Mouse (Mus musculus): ENCODE measurements around the gene Fbxo24. TPM values are rescaled to one million over a fixed set of nuclear protein-coding genes. Genes with fewer than 3 reads are reported as not detected.

The Fbxo24 gene
- polyA plus RNA-seq, 1 experiment from 2014 or later: 0.21 TPM

- Histone ChIP-seq H3K27me3 (no peaks in the 10 kb centered on the region), H3K36me3 (no peaks in the 10 kb centered on the region), H3K9me3 (no peaks in the 10 kb centered on the region), H3K4me2 (no peak overlapping the region), H3K4me1 (peaks cover 25% of the 10 kb centered on the region), H3K4me3 (no peak overlapping the region), H3K9ac (no peak overlapping the region), H3K27ac (no peak overlapping the region)
- WGBS: 72% methylated on average over 2 of the region's 2 CpGs
- ATAC-seq (ENCODE audit: borderline replicate concordance, extremely low read depth, low FRiP score, low TSS enrichment): no peak
Measured at GRCm38 (mm10) chr5:137598100-137598826, 30.5 kb downstream of the Fbxo24 start.

DNA sequence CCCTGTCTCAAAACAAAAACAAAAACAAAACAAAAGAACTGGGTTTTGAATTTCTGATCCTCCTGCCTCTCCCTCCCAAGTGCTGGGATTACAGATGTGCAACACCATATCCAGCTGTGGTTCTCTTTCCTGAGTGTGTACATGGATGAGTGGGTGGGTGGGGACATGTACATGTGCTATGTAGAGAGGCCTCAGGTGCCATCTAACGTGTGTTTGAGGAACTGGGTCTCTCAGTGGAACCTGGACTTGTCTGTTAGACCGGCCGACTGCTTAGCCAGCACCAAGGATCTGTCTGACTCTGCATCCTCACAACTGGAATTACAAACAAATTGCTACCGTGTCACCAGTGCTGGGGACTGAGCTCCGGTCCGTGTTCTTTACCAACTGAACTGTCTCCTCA, 31.2 kb downstream of the Fbxo24 start:
- H3K27ac ChIP-seq: no peak overlapping the region
- H3K4me1 ChIP-seq: peaks cover 23% of the 10 kb centered on the region
- H3K4me2 ChIP-seq: no peak overlapping the region
- no peak overlapping the region for H3K4me3 ChIP-seq
- H3K9ac ChIP-seq: no peak overlapping the region
- ATAC-seq (ENCODE audit: borderline replicate concordance, extremely low read depth, low FRiP score, low TSS enrichment): no peak
- no peaks in the 10 kb centered on the region for H3K27me3 ChIP-seq
- WGBS: 90% methylated on average over 6 of the region's 6 CpGs
- H3K36me3 ChIP-seq: no peaks in the 10 kb centered on the region
- H3K9me3 ChIP-seq: no peaks in the 10 kb centered on the region

DNA sequence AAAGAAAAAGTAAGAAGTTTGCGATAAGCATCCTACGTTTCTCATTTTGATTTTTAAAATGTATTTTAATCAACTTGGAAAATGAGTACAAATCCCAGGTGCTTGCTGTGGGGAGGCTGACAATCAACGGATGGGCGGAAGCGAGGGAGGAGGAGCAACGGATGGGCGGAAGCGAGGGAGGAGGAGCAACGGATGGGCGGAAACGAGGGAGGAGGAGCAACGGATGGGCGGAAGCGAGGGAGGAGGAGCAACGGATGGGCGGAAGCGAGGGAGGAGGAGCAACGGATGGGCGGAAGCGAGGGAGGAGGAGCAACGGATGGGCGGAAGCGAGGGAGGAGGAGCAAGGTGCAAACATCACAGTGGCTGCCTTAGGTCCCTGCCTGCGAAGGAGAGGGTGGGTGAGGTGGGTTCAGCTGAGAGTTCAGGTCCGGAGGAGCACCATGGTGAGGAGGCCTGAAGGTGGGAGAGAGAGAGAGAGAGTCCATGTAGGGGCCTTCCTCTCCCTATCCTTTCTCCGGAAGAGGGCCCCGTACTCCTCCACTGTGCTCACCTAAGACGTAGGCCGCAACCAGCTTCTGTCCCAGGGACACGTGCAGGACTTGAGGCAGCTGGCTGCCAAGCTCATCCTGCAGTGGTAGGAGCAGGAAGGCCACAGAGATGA, 32.1 kb downstream of the Fbxo24 start:
- peak overlapping the region; percentile 15; the same call in 1 of the 2 replicates for H3K4me3 ChIP-seq
- no peaks in the 10 kb centered on the region for H3K36me3 ChIP-seq
- H3K4me1 ChIP-seq: peaks cover 19% of the 10 kb centered on the region
- H3K9me3 ChIP-seq: no peaks in the 10 kb centered on the region
- H3K9ac ChIP-seq: no peak overlapping the region
- H3K27me3 ChIP-seq: no peaks in the 10 kb centered on the region
- 33% methylated on average over 30 of the region's 30 CpGs for WGBS
- peak overlapping the region; percentile 42; the same call in 1 of the 2 replicates for H3K27ac ChIP-seq
- no peak for ATAC-seq (ENCODE audit: borderline replicate concordance, extremely low read depth, low FRiP score, low TSS enrichment)
- peak overlapping the region; percentile 39 for H3K4me2 ChIP-seq

DNA sequence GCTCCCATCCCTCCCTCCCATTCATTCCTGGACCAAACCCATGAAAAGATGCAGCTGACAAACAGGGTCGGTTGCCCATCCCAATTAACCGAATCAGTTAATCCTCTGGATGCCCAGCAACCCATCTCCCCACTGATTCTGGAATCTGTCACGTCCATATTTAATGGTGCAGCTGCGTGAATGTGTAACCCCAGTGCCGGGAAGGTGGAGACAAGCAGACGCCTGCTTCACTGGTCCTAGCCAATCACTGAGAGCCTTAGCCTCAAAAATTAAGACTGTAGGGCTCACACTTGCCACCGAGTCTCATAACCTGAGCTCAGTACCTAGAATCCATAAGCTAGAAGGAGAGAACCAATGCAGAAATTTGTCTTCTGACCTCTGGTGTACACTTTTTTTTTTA, 32.9 kb downstream of the Fbxo24 start:
- no peak overlapping the region for H3K4me2 ChIP-seq
- no peaks in the 10 kb centered on the region for H3K36me3 ChIP-seq
- H3K9me3 ChIP-seq: no peaks in the 10 kb centered on the region
- H3K27me3 ChIP-seq: no peaks in the 10 kb centered on the region
- no peak overlapping the region for H3K27ac ChIP-seq
- ATAC-seq (ENCODE audit: borderline replicate concordance, extremely low read depth, low FRiP score, low TSS enrichment): no peak
- 77% methylated on average over 7 of the region's 7 CpGs for WGBS
- H3K4me3 ChIP-seq: no peak overlapping the region
- no peak overlapping the region for H3K9ac ChIP-seq
- peaks cover 19% of the 10 kb centered on the region for H3K4me1 ChIP-seq

DNA sequence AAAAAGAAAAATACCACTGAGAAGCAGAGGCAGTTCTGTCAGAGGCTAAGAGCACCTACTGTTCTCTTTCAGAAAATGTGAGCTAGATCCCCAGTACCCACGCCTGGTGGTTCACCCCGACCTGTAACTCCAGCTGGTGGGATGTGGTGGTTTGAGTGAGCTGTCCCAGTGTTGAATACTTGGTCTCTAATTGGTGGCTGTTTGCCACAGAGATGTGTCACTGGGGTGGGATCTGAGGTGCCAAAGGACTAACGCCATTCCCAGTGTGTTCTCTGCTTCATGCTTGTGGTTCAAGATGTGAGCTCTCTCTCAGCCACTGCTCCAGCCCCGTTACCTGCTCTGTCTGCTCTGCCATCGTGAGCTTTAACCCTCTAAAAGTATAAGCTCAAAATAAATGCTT, 38.3 kb downstream of the Fbxo24 start:
- no peak for ATAC-seq (ENCODE audit: borderline replicate concordance, extremely low read depth, low FRiP score, low TSS enrichment)
- 72% methylated on average over 5 of the region's 5 CpGs for WGBS
- no peak overlapping the region for H3K4me2 ChIP-seq

DNA sequence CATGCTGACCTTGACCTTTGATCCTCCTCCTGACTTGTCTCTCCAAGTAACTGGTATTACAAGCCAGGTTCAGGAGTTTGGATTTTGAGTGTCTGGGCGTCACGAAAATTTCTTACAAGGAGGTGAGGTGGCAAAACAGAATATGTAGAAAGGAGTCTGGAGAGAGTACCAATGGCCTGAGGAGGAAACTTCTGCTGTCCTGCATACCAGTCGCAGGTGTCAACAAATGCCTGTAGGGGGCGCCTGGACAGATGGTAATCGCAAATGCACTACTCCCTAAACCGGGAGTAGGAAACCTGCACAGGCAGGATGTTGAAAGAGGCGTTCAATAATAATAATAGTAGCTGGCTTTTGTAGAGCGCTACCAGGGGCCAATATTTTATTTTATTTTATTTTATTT, 43.8 kb downstream of the Fbxo24 start:
- no peaks in the 10 kb centered on the region for H3K36me3 ChIP-seq
- no peak for ATAC-seq (ENCODE audit: borderline replicate concordance, extremely low read depth, low FRiP score, low TSS enrichment)
- no peak overlapping the region for H3K27ac ChIP-seq
- 33% methylated on average over 8 of the region's 8 CpGs for WGBS
- H3K9me3 ChIP-seq: no peaks in the 10 kb centered on the region
- H3K4me1 ChIP-seq: peaks cover 11% of the 10 kb centered on the region
- H3K27me3 ChIP-seq: peaks cover 19% of the 10 kb centered on the region; the same call in 1 of the 2 replicates
- H3K4me2 ChIP-seq: no peak overlapping the region
- no peak overlapping the region for H3K9ac ChIP-seq
- no peak overlapping the region for H3K4me3 ChIP-seq

More for the DNA sequence above, 38.3 kb downstream of the Fbxo24 start:
- Histone ChIP-seq H3K36me3 (no peaks in the 10 kb centered on the region), H3K27me3 (no peaks in the 10 kb centered on the region), H3K9me3 (no peaks in the 10 kb centered on the region), H3K4me1 (no peaks in the 10 kb centered on the region), H3K9ac (no peak overlapping the region), H3K4me3 (no peak overlapping the region), H3K27ac (no peak overlapping the region)

- Histone ChIP-seq H3K4me1 (peaks cover 11% of the 10 kb centered on the region), H3K27ac (no peak overlapping the region), H3K4me3 (peak overlapping the region; percentile 36), H3K36me3 (no peaks in the 10 kb centered on the region), H3K9me3 (no peaks in the 10 kb centered on the region), H3K4me2 (peak overlapping the region; percentile 65), H3K9ac (peak overlapping the region; percentile 19; the same call in 1 of the 2 replicates), H3K27me3 (peaks cover 19% of the 10 kb centered on the region; the same call in 1 of the 2 replicates)
- 10% methylated on average over 27 of the region's 27 CpGs for WGBS
- ATAC-seq (ENCODE audit: borderline replicate concordance, extremely low read depth, low FRiP score, low TSS enrichment): peak; percentile 60
Measured at GRCm38 (mm10) chr5:137583670-137584169, 45.1 kb downstream of the Fbxo24 start.

GRCm38 (mm10) chr5:137582702-137583101, 46.1 kb downstream of the Fbxo24 start:
- peak overlapping the region; percentile 65; the same call in 1 of the 2 replicates for H3K4me2 ChIP-seq
- WGBS: 23% methylated on average over 8 of the region's 8 CpGs
- no peaks in the 10 kb centered on the region for H3K36me3 ChIP-seq
- H3K4me1 ChIP-seq: peaks cover 11% of the 10 kb centered on the region
- H3K9me3 ChIP-seq: no peaks in the 10 kb centered on the region
- peaks cover 19% of the 10 kb centered on the region; the same call in 1 of the 2 replicates for H3K27me3 ChIP-seq
- H3K4me3 ChIP-seq: no peak overlapping the region
- H3K27ac ChIP-seq: no peak overlapping the region
- ATAC-seq (ENCODE audit: borderline replicate concordance, extremely low read depth, low FRiP score, low TSS enrichment): no peak
- H3K9ac ChIP-seq: no peak overlapping the region

DNA sequence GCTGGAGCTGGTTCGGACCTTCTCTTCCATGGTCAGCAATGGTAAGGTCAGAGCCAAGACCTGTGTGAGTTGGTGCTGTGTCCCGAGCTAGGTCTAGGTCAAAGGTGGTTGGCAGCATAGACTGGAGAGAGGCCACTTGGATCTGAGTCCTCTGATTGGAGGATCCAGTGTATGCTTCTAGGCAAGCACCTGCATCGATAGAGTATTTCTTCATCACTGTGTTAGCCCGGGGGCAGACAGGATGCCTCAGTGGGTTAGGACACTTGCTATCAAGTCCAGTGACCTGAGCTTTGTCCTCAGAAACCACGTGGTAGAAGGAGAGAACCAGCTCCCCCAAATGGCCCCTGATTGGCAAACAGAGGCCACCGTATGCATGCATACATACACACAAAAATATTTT, 48.6 kb downstream of the Fbxo24 start:
- 65% methylated on average over 6 of the region's 6 CpGs for WGBS

DNA sequence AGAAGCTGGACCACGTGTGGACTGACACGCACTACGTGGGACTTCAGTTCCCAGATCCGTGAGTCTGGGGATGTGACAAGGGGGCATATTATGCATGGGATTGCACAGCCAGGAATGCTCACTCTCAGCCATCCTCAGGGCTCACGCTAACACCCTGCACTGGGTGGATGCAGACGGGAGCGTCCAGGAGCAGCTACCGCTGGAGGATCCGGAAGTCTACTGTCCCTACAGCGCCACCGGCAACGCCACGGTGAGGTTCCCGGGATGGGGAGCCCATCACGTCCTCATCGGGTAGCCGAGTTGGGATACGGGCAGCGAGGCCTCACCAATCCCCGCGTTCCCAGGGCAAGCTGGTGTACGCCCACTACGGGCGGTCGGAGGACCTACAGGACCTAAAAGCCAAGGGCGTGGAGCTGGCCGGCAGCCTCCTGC, 54.3 kb downstream of the Fbxo24 start:
- Histone ChIP-seq H3K4me2 (peak overlapping the region; percentile 50), H3K27me3 (peaks cover 7% of the 10 kb centered on the region), H3K4me3 (peak overlapping the region; percentile 15), H3K27ac (no peak overlapping the region), H3K4me1 (0 out of 2 replicates have a peak, but pooled peaks cover 3% of the 10 kb centered on the region), H3K9me3 (no peaks in the 10 kb centered on the region), H3K36me3 (no peaks in the 10 kb centered on the region), H3K9ac (no peak overlapping the region)
- no peak for ATAC-seq (ENCODE audit: borderline replicate concordance, extremely low read depth, low FRiP score, low TSS enrichment)
- WGBS: 6% methylated on average over 27 of the region's 27 CpGs

More for the DNA sequence above, 48.6 kb downstream of the Fbxo24 start:
- Histone ChIP-seq H3K9me3 (no peaks in the 10 kb centered on the region), H3K36me3 (no peaks in the 10 kb centered on the region), H3K27me3 (peaks cover 19% of the 10 kb centered on the region; the same call in 1 of the 2 replicates), H3K4me2 (no peak overlapping the region), H3K9ac (no peak overlapping the region), H3K27ac (no peak overlapping the region), H3K4me1 (peaks cover 11% of the 10 kb centered on the region), H3K4me3 (no peak overlapping the region)
- no peak for ATAC-seq (ENCODE audit: borderline replicate concordance, extremely low read depth, low FRiP score, low TSS enrichment)

GRCm38 (mm10) chr5:137570691-137571586, 57.9 kb downstream of the Fbxo24 start:
- H3K9me3 ChIP-seq: no peaks in the 10 kb centered on the region
- no peak overlapping the region for H3K27ac ChIP-seq
- no peak overlapping the region for H3K4me3 ChIP-seq
- ATAC-seq (ENCODE audit: borderline replicate concordance, extremely low read depth, low FRiP score, low TSS enrichment): peak; percentile 48; the same call in 1 of the 2 replicates
- no peak overlapping the region for H3K9ac ChIP-seq
- H3K4me2 ChIP-seq: no peak overlapping the region
- WGBS: 68% methylated on average over 17 of the region's 17 CpGs
- 0 out of 2 replicates have a peak, but pooled peaks cover 9% of the 10 kb centered on the region for H3K4me1 ChIP-seq
- peaks cover 7% of the 10 kb centered on the region for H3K27me3 ChIP-seq
- no peaks in the 10 kb centered on the region for H3K36me3 ChIP-seq

All from lung, embryonic 15.5 days (tissue).